Mouse (Mus musculus): ENCODE data around the gene Gstm6. TPM values are rescaled to one million over a fixed set of nuclear protein-coding genes. Genes with fewer than 3 reads are reported as not detected.
"Not testable (repeated sequence)": the region's sequence is repeated elsewhere in the genome, so short reads cannot be mapped to it uniquely, and the experiment has no call there.

The Gstm6 gene
- 10.4 TPM in 2 replicates for polyA plus RNA-seq (2015; fragmentation: Nextera tagmentation; extraction: Ambion mirVana)

GRCm38 (mm10) chr3:107943239-107943990 is at the start of gene Gstm6:
Gene Gstm6, minus strand, starts transcription at chr3:107943749.
- peak; percentile 57 for ATAC-seq (replicated peaks; ENCODE audit: insufficient number of reproducible peaks, insufficient read depth, low FRiP score, low read depth)
- no peaks in the 10 kb centered on the region for H3K27me3 ChIP-seq
- WGBS = 16% methylated on average over 20 of the region's 20 CpGs
- 0 out of 2 replicates have a peak within 1 kb of the TSS, but pooled peaks have one; percentile 3 for H3K9ac ChIP-seq
- H3K4me2 ChIP-seq = peak within 1 kb of the TSS; percentile 61
- peaks cover 18% of the 10 kb centered on the region for H3K4me1 ChIP-seq (replicated peaks)
- H3K27ac ChIP-seq = no peak within 1 kb of the TSS
- no peaks in the 10 kb centered on the region for H3K9me3 ChIP-seq (replicated peaks)
- H3K4me3 ChIP-seq = peak within 1 kb of the TSS; percentile 35
- no peaks in the 10 kb centered on the region for H3K36me3 ChIP-seq

- Histone ChIP-seq H3K9ac (no peak within 1 kb of the TSS), H3K4me3 (peak within 1 kb of the TSS; percentile 34), H3K27me3 (no peaks in the 10 kb centered on the region), H3K4me1 (replicated peaks) (peaks cover 12% of the 10 kb centered on the region), H3K4me2 (peak within 1 kb of the TSS; percentile 49), H3K36me3 (no peaks in the 10 kb centered on the region), H3K9me3 (replicated peaks) (no peaks in the 10 kb centered on the region), H3K27ac (peak within 1 kb of the TSS; percentile 57)
- 20% methylated on average over 8 of the region's 8 CpGs for WGBS
- peak; percentile 87 for ATAC-seq (replicated peaks; ENCODE audit: insufficient number of reproducible peaks, insufficient read depth, low FRiP score, low read depth)
Measured at GRCm38 (mm10) chr3:107986041-107986562, 42.6 kb upstream of the Gstm6 start, which contains the start of gene Gstm2. Gene Gstm2, minus strand, starts transcription at chr3:107986453.

DNA sequence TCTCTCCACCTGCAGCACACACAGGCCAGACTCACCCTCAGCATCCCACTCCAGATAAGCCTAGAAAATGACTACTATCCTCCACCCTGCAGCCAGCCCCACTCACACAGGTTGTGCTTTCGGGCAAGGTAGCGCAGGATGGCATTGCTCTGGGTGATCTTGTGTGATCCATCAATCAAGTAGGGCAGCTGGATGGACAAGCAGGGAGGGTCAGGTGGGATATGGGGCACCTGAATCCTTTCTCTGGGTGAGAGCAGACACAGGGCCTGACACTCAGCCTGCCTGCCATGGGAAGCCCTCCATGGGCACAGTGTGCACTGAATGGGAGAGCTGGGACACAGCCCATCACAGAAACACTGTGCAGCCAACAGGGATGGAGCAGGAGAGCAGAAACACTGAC is 41.6 kb upstream of the Gstm6 start:
- H3K36me3 ChIP-seq; H3K9me3 ChIP-seq (replicated peaks); H3K4me2 ChIP-seq: not testable (repeated sequence)

DNA sequence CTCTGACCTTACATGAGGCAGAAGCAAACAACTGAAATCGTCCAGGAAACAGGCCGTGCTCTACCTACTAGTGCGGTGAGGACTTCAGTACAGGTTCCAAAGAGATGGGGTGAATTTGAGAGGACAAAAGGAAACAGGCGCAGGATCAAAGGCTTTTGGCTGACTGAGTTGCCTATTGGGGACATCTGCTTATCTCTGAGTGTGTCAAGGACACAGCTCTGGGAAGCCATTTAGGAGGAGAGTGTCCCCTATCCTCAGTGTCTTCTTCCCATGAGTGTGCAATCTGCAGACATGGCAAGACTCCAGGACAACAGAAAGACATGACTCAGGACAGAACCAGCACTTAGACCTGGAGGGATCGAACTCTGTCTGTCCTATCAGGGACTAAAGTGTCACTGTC is 40.9 kb upstream of the Gstm6 start:
- Histone ChIP-seq H3K9me3 (replicated peaks) (no peaks in the 10 kb centered on the region), H3K4me1 (replicated peaks) (peaks cover 12% of the 10 kb centered on the region), H3K9ac (no peak overlapping the region), H3K4me3 (no peak overlapping the region), H3K27ac (no peak overlapping the region), H3K4me2 (no peak overlapping the region), H3K27me3 (no peaks in the 10 kb centered on the region), H3K36me3 (no peaks in the 10 kb centered on the region)
- WGBS = 71% methylated on average over 5 of the region's 5 CpGs
- no peak for ATAC-seq (replicated peaks; ENCODE audit: insufficient number of reproducible peaks, insufficient read depth, low FRiP score, low read depth)

More for the DNA sequence above, 41.6 kb upstream of the Gstm6 start:
- H3K27ac ChIP-seq; H3K4me3 ChIP-seq; H3K27me3 ChIP-seq; H3K9ac ChIP-seq; ATAC-seq (replicated peaks; ENCODE audit: insufficient number of reproducible peaks, insufficient read depth, low FRiP score, low read depth): not testable (repeated sequence)
- peaks cover 12% of the 10 kb centered on the region for H3K4me1 ChIP-seq (replicated peaks)
- 97% methylated on average over 2 of the region's 2 CpGs for WGBS

DNA sequence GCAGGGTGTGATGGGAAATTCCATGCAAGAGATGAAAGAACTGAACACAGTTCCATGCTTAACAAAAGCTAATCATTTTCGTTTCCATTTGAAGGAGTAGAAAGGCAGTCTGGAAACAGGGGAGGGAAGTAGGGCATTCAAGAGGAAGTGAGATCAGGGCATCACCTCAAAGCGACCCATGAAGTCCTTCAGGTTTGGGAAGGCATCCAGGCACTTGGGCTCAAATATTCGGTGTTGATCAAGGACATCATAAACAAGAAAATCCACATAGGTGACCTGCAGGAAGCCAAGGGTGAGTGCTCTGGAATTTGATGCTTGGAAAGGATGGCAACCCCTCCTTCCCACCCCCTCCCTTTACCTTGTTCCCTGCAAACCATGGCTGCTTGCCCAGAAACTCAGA is 40.2 kb upstream of the Gstm6 start:
- no peaks in the 10 kb centered on the region for H3K9me3 ChIP-seq (replicated peaks)
- 54% methylated on average over 3 of the region's 3 CpGs for WGBS
- no peak overlapping the region for H3K4me2 ChIP-seq
- no peak overlapping the region for H3K4me3 ChIP-seq
- no peak overlapping the region for H3K27ac ChIP-seq
- no peaks in the 10 kb centered on the region for H3K36me3 ChIP-seq
- H3K4me1 ChIP-seq (replicated peaks) = peaks cover 12% of the 10 kb centered on the region
- H3K9ac ChIP-seq = no peak overlapping the region
- no peak for ATAC-seq (replicated peaks; ENCODE audit: insufficient number of reproducible peaks, insufficient read depth, low FRiP score, low read depth)
- H3K27me3 ChIP-seq = no peaks in the 10 kb centered on the region

DNA sequence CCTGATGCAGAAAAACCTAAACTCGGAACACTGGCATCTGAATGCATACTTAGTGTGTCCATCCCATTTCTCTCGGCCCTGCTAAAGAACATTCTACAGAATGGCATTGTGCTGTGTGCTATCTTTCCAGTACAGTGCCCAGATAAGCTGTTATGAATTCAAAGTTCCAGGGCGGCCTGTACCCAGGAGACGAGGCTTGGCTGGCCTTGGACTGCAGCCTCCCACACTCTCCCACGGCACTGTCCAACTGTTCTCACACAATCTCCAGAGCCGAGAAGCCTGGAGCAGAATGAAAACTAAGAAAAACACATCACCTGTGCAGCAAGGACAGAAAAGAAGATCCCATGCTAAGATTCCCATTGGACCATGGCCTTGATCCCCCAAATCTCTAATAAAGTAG is 39.2 kb upstream of the Gstm6 start:
- Histone ChIP-seq H3K9ac (no peak overlapping the region), H3K4me2 (no peak overlapping the region), H3K9me3 (replicated peaks) (no peaks in the 10 kb centered on the region), H3K27ac (no peak overlapping the region), H3K27me3 (no peaks in the 10 kb centered on the region), H3K4me1 (replicated peaks) (peaks cover 12% of the 10 kb centered on the region), H3K4me3 (no peak overlapping the region), H3K36me3 (no peaks in the 10 kb centered on the region)
- WGBS = 63% methylated on average over 6 of the region's 6 CpGs
- no peak for ATAC-seq (replicated peaks; ENCODE audit: insufficient number of reproducible peaks, insufficient read depth, low FRiP score, low read depth)

DNA sequence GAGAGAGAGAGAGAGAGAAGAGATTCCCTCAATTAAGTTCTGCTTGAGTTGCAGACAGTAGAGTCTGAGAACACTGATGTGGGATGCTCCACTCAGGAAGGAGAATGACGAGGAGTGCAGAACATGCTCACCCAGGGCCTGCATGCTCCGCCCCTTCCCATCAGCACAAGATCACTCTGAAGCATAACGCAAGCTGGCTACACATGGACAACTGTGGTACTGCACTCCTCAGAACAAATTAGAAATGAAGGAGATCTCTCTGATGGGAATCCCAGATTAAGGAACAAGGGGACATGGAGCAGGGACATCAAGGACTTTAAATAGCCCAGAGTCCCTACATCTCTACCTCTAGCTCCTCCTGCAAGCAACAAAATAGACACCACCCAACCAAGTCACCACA is 37.7 kb upstream of the Gstm6 start:
- no peak for ATAC-seq (replicated peaks; ENCODE audit: insufficient number of reproducible peaks, insufficient read depth, low FRiP score, low read depth)

GRCm38 (mm10) chr3:107977691-107978090 is 34.1 kb upstream of the Gstm6 start:
- no peak overlapping the region for H3K4me2 ChIP-seq
- 46% methylated on average over 3 of the region's 3 CpGs for WGBS
- no peaks in the 10 kb centered on the region for H3K36me3 ChIP-seq
- no peak overlapping the region for H3K27ac ChIP-seq
- no peak overlapping the region for H3K4me3 ChIP-seq
- H3K4me1 ChIP-seq (replicated peaks) = no peaks in the 10 kb centered on the region
- no peaks in the 10 kb centered on the region for H3K9me3 ChIP-seq (replicated peaks)
- no peak for ATAC-seq (replicated peaks; ENCODE audit: insufficient number of reproducible peaks, insufficient read depth, low FRiP score, low read depth)
- H3K27me3 ChIP-seq = no peaks in the 10 kb centered on the region
- H3K9ac ChIP-seq = no peak overlapping the region

More for the DNA sequence above, 37.7 kb upstream of the Gstm6 start:
- Histone ChIP-seq H3K9ac (no peak overlapping the region), H3K4me1 (replicated peaks) (peaks cover 7% of the 10 kb centered on the region; the same call in 1 of the 2 replicates), H3K4me2 (no peak overlapping the region), H3K9me3 (replicated peaks) (no peaks in the 10 kb centered on the region), H3K36me3 (no peaks in the 10 kb centered on the region), H3K27me3 (no peaks in the 10 kb centered on the region), H3K27ac (no peak overlapping the region), H3K4me3 (no peak overlapping the region)
- 69% methylated on average over 3 of the region's 3 CpGs for WGBS

- no peak overlapping the region for H3K27ac ChIP-seq
- no peaks in the 10 kb centered on the region for H3K36me3 ChIP-seq
- H3K4me2 ChIP-seq = no peak overlapping the region
- H3K27me3 ChIP-seq = no peaks in the 10 kb centered on the region
- H3K4me1 ChIP-seq (replicated peaks) = no peaks in the 10 kb centered on the region
- no peak overlapping the region for H3K9ac ChIP-seq
- no peak for ATAC-seq (replicated peaks; ENCODE audit: insufficient number of reproducible peaks, insufficient read depth, low FRiP score, low read depth)
- no peaks in the 10 kb centered on the region for H3K9me3 ChIP-seq (replicated peaks)
- H3K4me3 ChIP-seq = no peak overlapping the region
- WGBS = 87% methylated on average over 1 of the region's 1 CpGs
Measured at GRCm38 (mm10) chr3:107974237-107974636, 30.7 kb upstream of the Gstm6 start.

- H3K27ac ChIP-seq = no peak overlapping the region
- no peak overlapping the region for H3K4me3 ChIP-seq
- no peak for ATAC-seq (replicated peaks; ENCODE audit: insufficient number of reproducible peaks, insufficient read depth, low FRiP score, low read depth)
- no peak overlapping the region for H3K4me2 ChIP-seq
- H3K4me1 ChIP-seq (replicated peaks) = no peaks in the 10 kb centered on the region
- 97% methylated on average over 3 of the region's 3 CpGs for WGBS
- no peak overlapping the region for H3K9ac ChIP-seq
- no peaks in the 10 kb centered on the region for H3K36me3 ChIP-seq
- H3K27me3 ChIP-seq = peaks cover 2% of the 10 kb centered on the region; the same call in 1 of the 2 replicates
- H3K9me3 ChIP-seq (replicated peaks) = no peaks in the 10 kb centered on the region
Measured at GRCm38 (mm10) chr3:107972070-107972469, 28.5 kb upstream of the Gstm6 start.

- H3K4me3 ChIP-seq; H3K27ac ChIP-seq; ATAC-seq (replicated peaks; ENCODE audit: insufficient number of reproducible peaks, insufficient read depth, low FRiP score, low read depth); H3K27me3 ChIP-seq; H3K36me3 ChIP-seq; H3K9me3 ChIP-seq (replicated peaks); H3K4me2 ChIP-seq; H3K9ac ChIP-seq; H3K4me1 ChIP-seq (replicated peaks): not testable (repeated sequence)
- 31% methylated on average over 3 of the region's 3 CpGs for WGBS
Measured at GRCm38 (mm10) chr3:107971101-107971500, 27.6 kb upstream of the Gstm6 start.
